Mouse (Mus musculus) megakaryocyte, embryonic 14.5 days (primary cell): ENCODE measurements around the gene Lpo. TPM values are rescaled to one million over a fixed set of nuclear protein-coding genes. Genes with fewer than 3 reads are reported as not detected.

Source experiments
- H3K27me3 ChIP-seq: replicated peaks from 2 replicates; pipeline ENCODE3; 2012; ENCODE audit warnings: inconsistent platforms
- H3K36me3 ChIP-seq: replicated peaks from 2 replicates; pipeline ENCODE3; 2012; ENCODE audit warnings: low read length, inconsistent platforms, mixed read lengths
- H3K4me1 ChIP-seq: 2 replicates; pipeline ENCODE4 v1.6.1; 2012; ENCODE audit warnings: inconsistent platforms
- H3K4me3 ChIP-seq: replicated peaks from 2 replicates; pipeline ENCODE3; 2012; ENCODE audit warnings: moderate library complexity, mild to moderate bottlenecking, inconsistent platforms
- H3K9me3 ChIP-seq: 2 replicates; pipeline ENCODE4 v1.6.1; 2012; ENCODE audit warnings: inconsistent platforms
- FLI1 ChIP-seq: IDR thresholded peaks from 2 replicates; pipeline ENCODE4 v1.6.1; 2012; ENCODE audit warnings: low read length, inconsistent platforms, mixed read lengths
- GATA1 ChIP-seq: IDR thresholded peaks from 3 replicates; pipeline ENCODE4 v1.6.1; 2012; ENCODE audit warnings: mixed read lengths, low read length, inconsistent platforms, borderline replicate concordance
- polyA plus RNA-seq: library from polyadenylated mRNA; stranded (reverse); fragments of >175 nt; gene quantifications from 2 replicates; pipeline ENCODE4 v1.2.3, GENCODE M21; 2012; ENCODE audit warnings: low replicate concordance; ENCODE audit not compliant: insufficient read depth

The Lpo gene
- polyA plus RNA-seq, 1 experiment = not detected

- Histone ChIP-seq H3K9me3 (peaks cover 13% of the 10 kb centered on the region), H3K4me3 (peak overlapping the region; percentile 54), H3K27me3 (peaks cover 44% of the 10 kb centered on the region), H3K4me1 (peaks cover 15% of the 10 kb centered on the region), H3K36me3 (no peaks in the 10 kb centered on the region)
- TF ChIP-seq FLI1 = no peak
- no peak for TF ChIP-seq GATA1
Measured at GRCm38 (mm10) chr11:87808236-87808635, 19.9 kb downstream of the Lpo start.

- H3K9me3 ChIP-seq = peaks cover 13% of the 10 kb centered on the region
- no peak overlapping the region for H3K4me3 ChIP-seq
- TF ChIP-seq FLI1 (no peak), GATA1 (no peak)
- no peaks in the 10 kb centered on the region for H3K36me3 ChIP-seq
- peaks cover 52% of the 10 kb centered on the region for H3K27me3 ChIP-seq
- peaks cover 15% of the 10 kb centered on the region for H3K4me1 ChIP-seq
Measured at GRCm38 (mm10) chr11:87807433-87807832, 20.7 kb downstream of the Lpo start.

GRCm38 (mm10) chr11:87805448-87805847 is 22.6 kb downstream of the Lpo start:
- Histone ChIP-seq H3K4me1 (peaks cover 17% of the 10 kb centered on the region), H3K27me3 (peaks cover 60% of the 10 kb centered on the region), H3K9me3 (peaks cover 13% of the 10 kb centered on the region), H3K4me3 (no peak overlapping the region), H3K36me3 (no peaks in the 10 kb centered on the region)
- TF ChIP-seq GATA1 = no peak
- no peak for TF ChIP-seq FLI1

DNA sequence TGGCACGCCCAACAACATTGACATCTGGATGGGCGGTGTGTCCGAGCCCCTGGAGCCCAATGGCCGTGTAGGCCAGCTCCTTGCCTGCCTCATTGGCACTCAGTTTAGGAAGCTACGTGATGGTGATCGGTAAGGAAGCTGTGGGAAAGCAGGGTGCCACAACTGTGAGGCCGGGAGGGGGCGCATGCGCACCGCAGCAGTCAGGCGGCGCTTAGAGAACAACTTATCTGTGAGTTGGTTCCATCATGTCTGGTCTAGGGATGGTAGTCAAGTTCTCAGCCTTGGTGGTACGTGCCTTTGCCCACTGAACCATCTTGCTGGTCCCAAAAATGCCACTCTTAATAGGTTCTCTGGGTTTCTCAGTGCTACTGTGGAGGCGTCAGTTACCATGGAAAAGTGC is 25.5 kb downstream of the Lpo start:
- H3K9me3 ChIP-seq = peaks cover 12% of the 10 kb centered on the region
- TF ChIP-seq GATA1 (no peak), FLI1 (no peak)
- peaks cover 15% of the 10 kb centered on the region for H3K4me1 ChIP-seq
- no peaks in the 10 kb centered on the region for H3K36me3 ChIP-seq
- H3K27me3 ChIP-seq = peaks cover 61% of the 10 kb centered on the region
- H3K4me3 ChIP-seq = no peak overlapping the region

DNA sequence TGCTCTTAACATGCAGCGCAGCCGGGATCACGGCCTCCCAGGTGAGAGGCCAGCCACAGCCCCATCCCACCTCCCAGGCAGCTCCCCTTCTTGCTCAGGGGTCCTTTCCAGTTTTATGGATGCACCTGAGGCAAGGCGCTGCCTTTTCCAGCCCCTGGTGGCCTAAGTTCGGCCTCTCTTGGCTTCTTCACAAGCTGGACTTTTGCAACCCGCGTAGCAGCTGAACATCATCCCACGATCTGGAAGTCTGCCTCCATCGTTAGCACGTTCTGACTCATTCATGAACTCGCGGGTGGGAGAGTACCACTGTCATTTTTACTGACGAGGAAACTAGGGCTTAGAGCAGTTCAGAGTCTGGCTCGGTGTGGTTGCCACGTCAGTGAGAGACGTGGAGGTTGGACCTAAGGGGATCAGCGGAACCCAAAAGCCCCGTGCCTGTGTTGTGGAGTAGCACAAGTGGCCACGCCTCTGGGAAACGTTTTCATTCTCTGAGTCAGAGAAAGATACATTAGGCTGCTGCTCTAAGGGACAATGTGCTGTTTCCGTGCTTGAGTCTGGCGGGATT is 26.3 kb downstream of the Lpo start:
- H3K36me3 ChIP-seq = no peaks in the 10 kb centered on the region
- no peak for TF ChIP-seq GATA1
- TF ChIP-seq FLI1 = no peak
- H3K9me3 ChIP-seq = peaks cover 5% of the 10 kb centered on the region
- H3K4me1 ChIP-seq = peaks cover 19% of the 10 kb centered on the region
- H3K4me3 ChIP-seq = no peak overlapping the region
- peaks cover 69% of the 10 kb centered on the region for H3K27me3 ChIP-seq

DNA sequence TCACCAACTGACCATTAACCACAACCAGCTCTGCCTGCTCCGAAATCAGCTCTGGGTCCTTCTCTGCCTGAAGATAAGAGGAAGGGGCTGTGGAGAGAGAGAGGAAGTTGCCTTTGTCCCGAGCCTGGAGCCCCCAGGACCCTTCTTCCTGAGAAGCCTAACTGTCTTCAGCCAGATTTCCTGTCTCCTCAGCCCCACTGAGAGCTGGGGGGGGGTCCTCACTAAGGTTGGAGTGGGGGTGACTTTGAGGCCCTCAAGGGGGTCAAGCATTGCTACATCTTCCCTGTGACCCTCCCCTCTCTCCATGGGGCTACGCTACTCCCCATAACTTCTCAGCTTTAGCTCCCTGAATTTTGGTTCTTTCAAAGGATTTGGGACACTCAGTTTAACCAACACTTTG is 34.6 kb downstream of the Lpo start, which contains the start of gene Mpo:
Mpo (plus strand) TSS at position 122 of the 400 bp plus-strand sequence.
- no peak within 1 kb of the TSS for H3K4me3 ChIP-seq
- TF ChIP-seq GATA1 (no peak), FLI1 (no peak)

DNA sequence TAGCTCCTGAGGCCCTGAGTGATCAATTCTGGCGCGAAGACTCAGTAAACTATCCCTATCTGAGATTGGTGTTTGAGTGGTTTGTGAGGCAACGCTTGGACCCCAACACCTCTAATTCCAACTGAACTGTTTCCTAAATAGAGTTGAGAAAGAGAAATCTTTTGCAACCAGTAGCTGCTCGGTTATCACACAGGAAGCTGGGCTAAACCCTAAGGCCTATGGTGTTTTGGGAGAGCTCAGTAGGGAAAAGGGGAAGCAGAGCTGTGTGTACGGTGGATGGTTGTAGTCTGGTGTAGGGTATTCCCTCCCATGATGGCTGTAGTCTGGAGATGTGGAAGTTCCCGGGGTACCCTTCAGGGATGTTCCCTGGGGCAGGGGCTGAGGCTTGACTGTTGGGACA is 38.0 kb downstream of the Lpo start:
- Histone ChIP-seq H3K9me3 (no peaks in the 10 kb centered on the region), H3K36me3 (peaks cover 13% of the 10 kb centered on the region), H3K4me3 (no peak overlapping the region), H3K4me1 (peaks cover 30% of the 10 kb centered on the region), H3K27me3 (peaks cover 44% of the 10 kb centered on the region)
- TF ChIP-seq GATA1 (no peak), FLI1 (no peak)

More for the DNA sequence above, 34.6 kb downstream of the Lpo start, which contains the start of gene Mpo:
- Histone ChIP-seq H3K9me3 (no peaks in the 10 kb centered on the region), H3K36me3 (no peaks in the 10 kb centered on the region), H3K27me3 (peaks cover 66% of the 10 kb centered on the region), H3K4me1 (peaks cover 37% of the 10 kb centered on the region)

GRCm38 (mm10) chr11:87780130-87780529 is 48.0 kb downstream of the Lpo start:
- no peaks in the 10 kb centered on the region for H3K9me3 ChIP-seq
- no peak overlapping the region for H3K4me3 ChIP-seq
- no peak for TF ChIP-seq FLI1
- no peak for TF ChIP-seq GATA1
- H3K27me3 ChIP-seq = peaks cover 4% of the 10 kb centered on the region
- H3K4me1 ChIP-seq = peaks cover 15% of the 10 kb centered on the region; the same call in 1 of the 2 replicates
- H3K36me3 ChIP-seq = peaks cover 100% of the 10 kb centered on the region

DNA sequence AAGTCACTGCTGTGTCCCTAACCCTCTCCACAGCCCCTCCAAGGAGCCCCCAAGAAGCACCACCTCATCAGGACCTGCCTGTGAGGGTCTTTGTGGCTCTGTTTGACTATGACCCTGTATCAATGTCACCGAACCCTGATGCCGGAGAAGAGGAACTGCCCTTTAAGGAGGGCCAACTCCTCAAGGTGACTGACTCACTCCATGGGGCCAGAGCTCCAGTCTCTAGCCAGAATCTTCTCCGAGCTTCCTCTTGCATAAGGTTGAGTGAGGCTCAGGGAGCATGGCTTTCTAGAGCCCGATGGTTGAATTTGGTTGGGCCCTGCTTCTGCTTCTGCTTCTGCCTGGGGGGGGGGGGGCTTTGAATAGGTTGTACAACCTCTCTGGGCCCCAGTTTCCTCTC is 48.7 kb downstream of the Lpo start:
- peaks cover 13% of the 10 kb centered on the region; the same call in 1 of the 2 replicates for H3K4me1 ChIP-seq
- H3K36me3 ChIP-seq = peaks cover 100% of the 10 kb centered on the region
- H3K9me3 ChIP-seq = no peaks in the 10 kb centered on the region
- H3K4me3 ChIP-seq = no peak overlapping the region
- no peak for TF ChIP-seq GATA1
- TF ChIP-seq FLI1 = no peak
- H3K27me3 ChIP-seq = peaks cover 2% of the 10 kb centered on the region

DNA sequence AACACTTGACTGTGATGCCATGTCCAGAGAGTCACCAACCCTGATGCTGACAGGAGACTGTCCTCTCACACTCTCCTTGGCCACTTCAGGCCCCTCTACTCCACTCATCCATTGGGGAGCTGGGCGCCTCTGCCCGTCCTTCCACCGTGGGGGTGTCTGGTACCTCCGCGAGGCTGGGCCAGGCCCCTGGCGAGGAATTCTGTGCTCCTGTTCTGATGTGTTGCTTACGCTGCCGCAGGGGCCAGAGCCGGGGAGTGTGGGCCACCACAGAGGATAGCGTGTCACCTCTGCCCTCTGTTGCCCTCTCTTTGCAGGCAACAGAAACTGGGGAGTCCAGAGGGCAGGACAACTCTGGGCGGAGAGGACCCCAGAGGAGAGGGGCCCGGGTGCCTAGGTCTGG is 49.2 kb downstream of the Lpo start:
- no peak for TF ChIP-seq FLI1
- TF ChIP-seq GATA1 = no peak
- no peak overlapping the region for H3K4me3 ChIP-seq
- H3K9me3 ChIP-seq = no peaks in the 10 kb centered on the region
- peaks cover 100% of the 10 kb centered on the region for H3K36me3 ChIP-seq
- H3K27me3 ChIP-seq = peaks cover 2% of the 10 kb centered on the region
- H3K4me1 ChIP-seq = peaks cover 13% of the 10 kb centered on the region; the same call in 1 of the 2 replicates
